Mouse (Mus musculus): Measurements from ENCODE around the gene Rcc2. TPM values are rescaled to one million over a fixed set of nuclear protein-coding genes. Genes with fewer than 3 reads are reported as not detected.
A peak's percentile ranks its signal among the peaks of the same experiment; 100 is the strongest.

The Rcc2 gene
- polyA plus RNA-seq, 1 experiment: 44.1 TPM

DNA sequence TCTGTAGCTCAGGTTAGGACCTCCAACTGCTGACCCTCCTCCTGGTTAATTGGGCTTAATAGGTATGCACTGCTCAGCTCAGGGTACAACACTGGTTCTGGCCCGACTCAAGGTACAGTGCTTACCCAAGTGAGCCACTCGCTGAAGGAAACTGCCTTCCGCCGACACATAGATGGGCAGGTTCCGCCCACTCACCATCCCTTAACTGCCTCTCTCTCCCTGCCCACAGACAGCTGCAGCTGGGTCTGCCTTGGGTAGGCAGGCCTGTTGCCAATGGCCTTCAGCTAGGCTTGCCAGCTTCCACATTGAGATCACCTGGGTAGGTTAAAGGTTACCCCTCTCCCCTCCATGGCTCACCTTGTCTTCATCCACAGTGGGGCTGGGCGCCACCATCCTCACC is 41.1 kb downstream of the Rcc2 start:
- no peak overlapping the region for H3K27ac ChIP-seq (ENCODE audit: insufficient read depth, low read length)
- TF ChIP-seq CTCF (IDR thresholded peaks at IDR 0.05; ENCODE audit: extremely low read depth, insufficient read depth, low read length) (no peak), POLR2A (IDR thresholded peaks at IDR 0.05; ENCODE audit: extremely low read depth, insufficient read depth, low read length) (no peak)

DNA sequence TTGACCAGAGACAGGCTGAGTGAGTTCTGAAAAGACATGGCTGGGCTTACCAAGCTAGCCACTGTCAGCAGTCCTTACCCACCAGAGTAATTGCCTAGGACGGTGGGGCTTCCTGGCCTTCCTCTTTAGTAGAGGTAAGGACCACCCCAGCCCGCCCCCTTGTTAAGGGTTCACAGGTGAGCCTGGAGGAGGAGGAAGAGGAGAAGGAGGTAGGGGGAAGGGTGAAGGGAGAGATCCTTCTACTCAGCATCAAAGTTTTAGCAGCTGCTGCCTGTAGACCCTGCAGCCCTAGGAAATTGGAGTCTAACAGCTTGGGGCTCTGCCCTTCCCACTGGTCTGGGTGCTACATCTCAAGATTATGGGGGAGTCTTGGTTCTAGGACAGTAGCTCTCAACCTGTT is 42.2 kb downstream of the Rcc2 start, which contains the start of gene Padi6:
Padi6 (minus strand) TSS at position 101 of the 400 bp plus-strand sequence.
- no peak within 1 kb of the TSS for H3K4me3 ChIP-seq (ENCODE audit: insufficient read depth, low read length)
- no peak for TF ChIP-seq CTCF (IDR thresholded peaks at IDR 0.05; ENCODE audit: extremely low read depth, insufficient read depth, low read length)
- peaks cover 6% of the 10 kb centered on the region for H3K4me1 ChIP-seq (ENCODE audit: control insufficient read depth, insufficient read depth, low read length)
- no peak within 1 kb of the TSS for H3K27ac ChIP-seq (ENCODE audit: insufficient read depth, low read length)

More for the DNA sequence above, 41.1 kb downstream of the Rcc2 start:
- no peak overlapping the region for H3K4me3 ChIP-seq (ENCODE audit: insufficient read depth, low read length)
- peaks cover 6% of the 10 kb centered on the region for H3K4me1 ChIP-seq (ENCODE audit: control insufficient read depth, insufficient read depth, low read length)

DNA sequence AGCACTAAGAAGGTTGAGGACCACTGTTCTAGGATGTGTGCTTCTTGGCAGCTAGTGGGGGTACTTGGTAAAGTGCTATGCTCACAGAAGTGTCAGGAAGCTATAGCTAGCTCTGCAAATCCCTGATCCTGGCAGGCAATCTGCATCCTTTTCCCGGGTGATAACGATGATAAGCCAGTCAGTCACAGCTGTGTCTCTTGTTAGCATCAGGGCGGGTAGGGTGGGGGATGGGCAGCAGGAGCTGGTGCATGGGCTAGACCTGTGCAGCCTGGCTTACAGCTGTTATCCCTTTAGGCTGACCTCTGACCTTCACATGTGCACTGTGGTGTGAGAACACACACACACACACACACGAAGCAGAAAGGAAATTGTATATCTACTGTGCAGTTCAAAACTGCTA is 42.7 kb downstream of the Rcc2 start:
- TF ChIP-seq POLR2A (IDR thresholded peaks at IDR 0.05; ENCODE audit: extremely low read depth, insufficient read depth, low read length): no peak
- no peak for TF ChIP-seq CTCF (IDR thresholded peaks at IDR 0.05; ENCODE audit: extremely low read depth, insufficient read depth, low read length)
- Histone ChIP-seq H3K27ac (ENCODE audit: insufficient read depth, low read length) (no peak overlapping the region), H3K4me3 (ENCODE audit: insufficient read depth, low read length) (no peak overlapping the region)

DNA sequence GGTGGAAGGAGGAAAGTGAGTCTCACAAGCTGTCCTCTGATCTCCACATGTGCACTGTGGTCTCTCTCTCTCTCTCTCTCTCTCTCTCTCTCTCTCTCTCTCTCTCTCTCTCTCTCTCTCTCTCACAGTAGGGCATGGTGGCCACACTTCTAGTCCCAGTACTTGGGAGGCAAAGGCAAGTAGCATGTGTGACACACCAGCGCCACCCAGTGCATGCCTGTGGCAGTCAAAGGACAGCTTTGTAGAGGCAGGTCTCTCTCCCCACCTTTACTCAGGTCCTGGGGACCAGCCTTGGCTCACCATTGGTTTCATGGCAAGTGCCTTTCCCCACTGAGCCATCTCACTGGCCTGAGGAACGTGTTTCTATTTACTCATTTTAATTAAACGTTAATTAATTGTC is 44.3 kb downstream of the Rcc2 start:
- Histone ChIP-seq H3K27ac (ENCODE audit: insufficient read depth, low read length) (no peak overlapping the region), H3K4me1 (ENCODE audit: control insufficient read depth, insufficient read depth, low read length) (peaks cover 6% of the 10 kb centered on the region), H3K4me3 (ENCODE audit: insufficient read depth, low read length) (no peak overlapping the region)
- TF ChIP-seq POLR2A (IDR thresholded peaks at IDR 0.05; ENCODE audit: extremely low read depth, insufficient read depth, low read length): no peak
- peak; percentile 89 for TF ChIP-seq CTCF (IDR thresholded peaks at IDR 0.05; ENCODE audit: extremely low read depth, insufficient read depth, low read length)

More for the DNA sequence above, 42.7 kb downstream of the Rcc2 start:
- H3K4me1 ChIP-seq (ENCODE audit: control insufficient read depth, insufficient read depth, low read length): peaks cover 6% of the 10 kb centered on the region

DNA sequence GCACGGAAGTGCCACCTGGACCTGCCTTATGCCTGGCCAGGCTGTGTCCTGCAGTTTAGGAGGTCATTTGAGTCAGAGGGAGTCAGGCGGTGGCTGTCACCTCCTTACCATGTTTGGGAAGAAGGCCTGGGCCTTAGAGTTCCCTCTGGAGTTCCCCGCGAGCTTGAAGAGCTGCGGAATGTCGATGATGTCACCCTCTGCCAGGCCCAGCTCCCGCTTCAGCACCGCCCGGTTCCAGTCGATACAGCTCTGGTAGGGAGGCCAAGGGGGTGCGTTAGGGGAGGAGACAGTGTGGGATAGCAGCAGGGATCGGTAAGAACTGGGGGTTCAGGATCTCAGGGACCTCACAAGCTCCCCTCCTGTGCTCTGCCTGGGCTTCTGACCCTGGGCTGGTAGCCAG is 47.6 kb downstream of the Rcc2 start:
- H3K4me1 ChIP-seq (ENCODE audit: control insufficient read depth, insufficient read depth, low read length): no peaks in the 10 kb centered on the region
- TF ChIP-seq POLR2A (IDR thresholded peaks at IDR 0.05; ENCODE audit: extremely low read depth, insufficient read depth, low read length) (no peak), CTCF (IDR thresholded peaks at IDR 0.05; ENCODE audit: extremely low read depth, insufficient read depth, low read length) (no peak)
- no peak overlapping the region for H3K27ac ChIP-seq (ENCODE audit: insufficient read depth, low read length)
- no peak overlapping the region for H3K4me3 ChIP-seq (ENCODE audit: insufficient read depth, low read length)

DNA sequence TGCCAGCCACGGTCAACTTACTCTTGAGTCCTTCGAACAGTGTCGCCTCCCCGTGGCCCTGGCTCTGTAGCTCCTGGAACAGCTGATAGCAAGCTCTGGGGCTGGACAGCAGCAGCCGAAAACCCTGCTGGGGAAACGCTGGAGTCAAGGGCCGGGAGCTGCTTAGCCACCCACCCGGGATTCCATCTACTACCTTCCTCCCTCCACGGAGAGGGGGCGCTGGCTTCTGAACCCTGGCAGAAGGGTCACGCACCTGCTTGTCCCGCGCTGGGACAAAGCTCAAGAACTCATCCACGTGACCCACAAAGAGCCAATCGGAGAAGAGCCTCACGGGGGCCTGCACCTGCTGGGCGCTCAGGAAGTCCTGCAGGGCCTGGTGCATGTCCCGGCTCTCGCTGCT is 50.0 kb downstream of the Rcc2 start:
- H3K4me3 ChIP-seq (ENCODE audit: insufficient read depth, low read length): no peak overlapping the region
- TF ChIP-seq CTCF (IDR thresholded peaks at IDR 0.05; ENCODE audit: extremely low read depth, insufficient read depth, low read length) (no peak), POLR2A (IDR thresholded peaks at IDR 0.05; ENCODE audit: extremely low read depth, insufficient read depth, low read length) (no peak)

DNA sequence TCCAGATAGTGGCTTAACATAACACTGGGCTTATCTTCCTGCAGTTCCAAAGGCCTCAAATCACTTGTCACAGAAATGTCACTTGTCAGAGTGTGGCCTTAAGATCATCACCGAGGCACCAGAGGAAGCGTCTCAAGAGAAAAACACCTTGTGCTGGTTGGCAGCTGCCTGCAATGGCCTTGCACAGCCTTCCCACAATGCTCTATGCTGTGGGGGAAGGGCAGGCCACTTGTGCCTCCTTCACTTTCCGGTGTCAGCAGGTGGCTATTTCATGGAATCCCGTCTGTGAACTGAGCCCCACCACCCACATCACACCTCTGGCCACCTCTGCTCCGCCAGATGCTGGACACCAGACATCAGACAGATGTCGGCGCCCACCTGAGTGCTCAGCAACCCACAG is 53.0 kb downstream of the Rcc2 start:
- no peak for TF ChIP-seq CTCF (IDR thresholded peaks at IDR 0.05; ENCODE audit: extremely low read depth, insufficient read depth, low read length)
- no peak for TF ChIP-seq POLR2A (IDR thresholded peaks at IDR 0.05; ENCODE audit: extremely low read depth, insufficient read depth, low read length)
- H3K4me1 ChIP-seq (ENCODE audit: control insufficient read depth, insufficient read depth, low read length): no peaks in the 10 kb centered on the region
- H3K4me3 ChIP-seq (ENCODE audit: insufficient read depth, low read length): no peak overlapping the region
- no peak overlapping the region for H3K27ac ChIP-seq (ENCODE audit: insufficient read depth, low read length)

More for the DNA sequence above, 50.0 kb downstream of the Rcc2 start:
- Histone ChIP-seq H3K4me1 (ENCODE audit: control insufficient read depth, insufficient read depth, low read length) (no peaks in the 10 kb centered on the region), H3K27ac (ENCODE audit: insufficient read depth, low read length) (no peak overlapping the region)

DNA sequence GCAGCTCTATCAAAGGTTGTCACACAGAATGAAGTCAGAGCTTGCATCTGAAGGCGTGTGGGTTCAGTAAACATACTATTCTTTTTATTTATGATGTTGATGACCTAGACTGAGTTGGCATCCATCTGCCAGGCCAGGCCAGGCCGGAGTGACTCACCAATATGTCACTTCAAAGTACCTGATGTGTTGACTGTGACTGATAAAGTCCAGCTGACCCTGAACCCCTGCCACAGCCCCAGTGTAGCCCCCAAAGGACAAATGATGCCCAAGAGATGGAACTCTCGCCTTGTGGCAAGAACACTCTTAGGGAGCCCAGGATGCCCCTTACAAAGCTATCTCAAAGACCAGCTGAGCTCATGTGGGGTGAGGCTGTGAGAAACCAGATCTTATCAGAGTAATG is 55.5 kb downstream of the Rcc2 start:
- H3K4me1 ChIP-seq (ENCODE audit: control insufficient read depth, insufficient read depth, low read length): no peaks in the 10 kb centered on the region
- TF ChIP-seq CTCF (IDR thresholded peaks at IDR 0.05; ENCODE audit: extremely low read depth, insufficient read depth, low read length) (no peak), POLR2A (IDR thresholded peaks at IDR 0.05; ENCODE audit: extremely low read depth, insufficient read depth, low read length) (no peak)
- H3K4me3 ChIP-seq (ENCODE audit: insufficient read depth, low read length): no peak overlapping the region
- H3K27ac ChIP-seq (ENCODE audit: insufficient read depth, low read length): no peak overlapping the region

DNA sequence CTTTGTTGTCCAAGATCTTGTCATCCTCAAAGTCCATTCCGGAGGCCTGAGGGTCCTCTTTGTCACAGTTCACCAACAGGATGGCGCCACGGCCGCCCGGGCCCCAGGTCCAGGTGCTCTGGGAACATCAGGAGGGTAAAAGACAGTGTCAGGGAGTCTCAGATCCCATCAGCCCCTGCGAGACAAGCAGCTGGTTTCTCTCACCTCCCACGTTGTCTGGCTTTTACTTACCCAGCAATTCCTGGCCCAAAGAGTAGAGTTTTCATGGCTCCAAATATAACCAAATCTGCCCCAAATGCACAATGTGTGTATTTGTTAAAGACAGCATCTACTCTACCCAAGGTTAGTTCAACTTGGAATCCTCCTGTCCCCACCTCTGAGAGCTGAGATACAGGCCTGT is 61.3 kb downstream of the Rcc2 start:
- H3K4me3 ChIP-seq (ENCODE audit: insufficient read depth, low read length): no peak overlapping the region
- TF ChIP-seq CTCF (IDR thresholded peaks at IDR 0.05; ENCODE audit: extremely low read depth, insufficient read depth, low read length): no peak
- no peak for TF ChIP-seq POLR2A (IDR thresholded peaks at IDR 0.05; ENCODE audit: extremely low read depth, insufficient read depth, low read length)
- H3K4me1 ChIP-seq (ENCODE audit: control insufficient read depth, insufficient read depth, low read length): no peaks in the 10 kb centered on the region
- no peak overlapping the region for H3K27ac ChIP-seq (ENCODE audit: insufficient read depth, low read length)

DNA sequence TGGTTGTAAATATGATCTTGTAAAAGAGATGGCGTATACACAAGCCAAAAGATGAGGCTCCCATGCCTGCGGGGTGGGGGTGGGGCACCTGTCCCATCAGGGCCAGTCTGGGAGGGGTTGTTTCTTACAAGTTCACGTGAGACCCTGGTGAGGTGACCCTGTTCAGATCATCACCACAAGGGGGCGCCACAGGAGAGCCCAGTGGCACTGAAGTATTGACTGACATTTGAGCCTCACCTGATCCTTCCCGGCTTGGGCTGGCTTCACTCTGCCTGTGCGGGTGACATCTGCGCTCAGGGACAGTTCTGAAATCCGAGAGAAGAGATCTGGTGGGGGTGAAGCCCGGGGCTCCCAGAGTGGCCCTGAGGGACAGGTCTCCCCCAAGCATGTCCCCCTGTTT is 62.8 kb downstream of the Rcc2 start:
- Histone ChIP-seq H3K4me3 (ENCODE audit: insufficient read depth, low read length) (no peak overlapping the region), H3K4me1 (ENCODE audit: control insufficient read depth, insufficient read depth, low read length) (no peaks in the 10 kb centered on the region), H3K27ac (ENCODE audit: insufficient read depth, low read length) (no peak overlapping the region)
- TF ChIP-seq CTCF (IDR thresholded peaks at IDR 0.05; ENCODE audit: extremely low read depth, insufficient read depth, low read length) (peak; percentile 39; the same call in 1 of the 2 replicates), POLR2A (IDR thresholded peaks at IDR 0.05; ENCODE audit: extremely low read depth, insufficient read depth, low read length) (no peak)
